Mouse (Mus musculus) lung, postnatal 0 days (tissue): ENCODE measurements around the gene Olfr1255.

Source experiments
- CTCF ChIP-seq: IDR thresholded peaks from 2 replicates; pipeline ENCODE4 v1.5.1; 2016; ENCODE audit warnings: antibody characterized with exemption, mild to moderate bottlenecking
- EP300 ChIP-seq: IDR thresholded peaks from 2 replicates; pipeline ENCODE4 v1.6.1; 2016; ENCODE audit warnings: antibody characterized with exemption, mild to moderate bottlenecking, control low read depth

- TF ChIP-seq CTCF (no peak), EP300 (no peak)
These were observed 18.3 kb upstream of the Olfr1255 start, which contains the start of gene Olfr1254 for GRCm38 (mm10) chr2:89793519-89793918.
